Mouse (Mus musculus): ENCODE data around the gene Ces2f. TPM values are rescaled to one million over a fixed set of nuclear protein-coding genes. Genes with fewer than 3 reads are reported as not detected.

The Ces2f gene
- polyA plus RNA-seq, 1 experiment from 2014 or later = not detected

Other genes starting within 250 kb of the Ces2f start
- gene Ces2a, start 213.4 kb upstream of the Ces2f start, polyA plus RNA-seq (2014; fragmentation: Nextera tagmentation; extraction: Ambion mirVana) = not detected in 2 replicates
- gene Ces2b, start 115.8 kb upstream of the Ces2f start, polyA plus RNA-seq (2014; fragmentation: Nextera tagmentation; extraction: Ambion mirVana) = 0.07 and 0.18 TPM in 2 replicates
- gene Ces2c, start 100.3 kb upstream of the Ces2f start, polyA plus RNA-seq (2014; fragmentation: Nextera tagmentation; extraction: Ambion mirVana) = not detected in 2 replicates
- gene Ces2e, start 21.1 kb upstream of the Ces2f start, polyA plus RNA-seq (2014; fragmentation: Nextera tagmentation; extraction: Ambion mirVana) = not detected in 2 replicates
- gene Ces2g, start 14.4 kb downstream of the Ces2f start, polyA plus RNA-seq (2014; fragmentation: Nextera tagmentation; extraction: Ambion mirVana) = not detected in 2 replicates
- gene Ces2h, start 53.5 kb downstream of the Ces2f start, polyA plus RNA-seq (2014; fragmentation: Nextera tagmentation; extraction: Ambion mirVana) = not detected in 2 replicates
- gene Ces3a, start 101.2 kb downstream of the Ces2f start, polyA plus RNA-seq (2014; fragmentation: Nextera tagmentation; extraction: Ambion mirVana) = not detected in 2 replicates
- gene Ces3b, start 136.4 kb downstream of the Ces2f start, polyA plus RNA-seq (2014; fragmentation: Nextera tagmentation; extraction: Ambion mirVana) = not detected in 2 replicates
- 0.08 TPM in 1 of 2 replicates, not detected in the other for gene Ces4a, start 184.4 kb downstream of the Ces2f start, polyA plus RNA-seq (2014; fragmentation: Nextera tagmentation; extraction: Ambion mirVana)
- gene Cbfb, start 223.3 kb downstream of the Ces2f start, polyA plus RNA-seq (2014; fragmentation: Nextera tagmentation; extraction: Ambion mirVana) = 32.4 and 56.8 TPM in 2 replicates